Mouse (Mus musculus): ENCODE measurements around the gene Farsb.
"Not testable (repeated sequence)": the region's sequence is repeated elsewhere in the genome, so short reads cannot be mapped to it uniquely, and the experiment has no call there.

The Farsb gene

DNA sequence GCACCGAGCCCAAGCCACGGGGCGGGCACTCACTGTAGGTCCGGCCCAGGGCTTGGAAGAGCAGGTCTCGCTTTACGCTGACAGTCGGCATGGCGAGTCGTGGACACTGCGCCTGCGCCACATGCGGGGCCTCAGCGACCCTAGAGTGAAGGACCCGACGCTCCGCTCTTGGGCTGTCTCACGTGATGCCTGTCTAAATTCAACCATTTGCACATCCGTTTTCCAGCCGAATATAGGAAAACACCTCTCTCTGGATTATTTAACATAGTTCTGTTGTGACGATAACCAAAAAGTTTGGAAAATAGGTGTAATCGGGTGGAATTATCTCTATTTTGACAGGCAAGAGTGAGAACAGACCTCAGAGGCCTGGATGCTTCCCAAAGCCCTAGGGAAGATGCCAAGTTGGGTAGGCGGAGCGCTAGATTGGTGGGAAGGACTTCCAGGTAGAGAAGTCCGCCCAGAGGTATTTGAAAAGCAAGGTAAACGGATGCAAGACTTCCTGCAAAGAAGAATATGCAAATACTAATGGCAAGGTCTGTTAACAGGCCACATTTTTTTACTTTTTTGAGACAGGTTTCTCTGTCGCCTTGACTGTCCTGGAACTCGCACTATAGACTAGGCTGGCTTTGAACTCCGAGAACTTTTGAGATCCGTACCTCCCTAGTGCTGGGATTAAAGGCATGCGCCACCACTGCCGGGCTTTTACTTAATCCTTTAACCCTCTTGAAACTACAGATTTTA is at the start of gene Farsb:
Gene Farsb (minus strand): TSS at position 146 of the 741 bp plus-strand sequence.
- peak; percentile 96 for DNase-seq (ENCODE audit: low read depth, low spot score)

DNA sequence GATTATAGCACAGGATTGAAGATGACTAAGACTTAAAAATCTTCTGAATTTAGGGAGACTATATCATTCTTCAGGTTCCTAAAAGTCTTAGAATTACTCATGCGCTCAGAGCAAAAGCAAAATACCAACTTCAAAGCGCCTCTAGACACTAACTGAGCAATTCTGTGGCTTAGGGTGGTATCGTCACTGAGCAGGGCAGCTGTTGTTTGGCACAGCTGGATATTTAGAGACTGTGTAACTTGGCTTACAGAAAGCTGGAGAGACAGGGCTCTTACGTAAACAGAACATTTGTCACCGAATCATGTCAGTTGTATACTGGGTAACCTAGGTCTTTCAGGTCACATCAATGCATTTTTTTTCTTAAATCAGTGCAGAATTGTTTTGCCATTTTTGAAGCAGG is 49.7 kb upstream of the Farsb start:
- peak; percentile 48 for DNase-seq (ENCODE audit: low read depth, low spot score)

GRCm38 (mm10) chr1:78537494-78538010 is 48.9 kb upstream of the Farsb start:
- peak; percentile 94 for DNase-seq (ENCODE audit: low read depth, low spot score)

DNA sequence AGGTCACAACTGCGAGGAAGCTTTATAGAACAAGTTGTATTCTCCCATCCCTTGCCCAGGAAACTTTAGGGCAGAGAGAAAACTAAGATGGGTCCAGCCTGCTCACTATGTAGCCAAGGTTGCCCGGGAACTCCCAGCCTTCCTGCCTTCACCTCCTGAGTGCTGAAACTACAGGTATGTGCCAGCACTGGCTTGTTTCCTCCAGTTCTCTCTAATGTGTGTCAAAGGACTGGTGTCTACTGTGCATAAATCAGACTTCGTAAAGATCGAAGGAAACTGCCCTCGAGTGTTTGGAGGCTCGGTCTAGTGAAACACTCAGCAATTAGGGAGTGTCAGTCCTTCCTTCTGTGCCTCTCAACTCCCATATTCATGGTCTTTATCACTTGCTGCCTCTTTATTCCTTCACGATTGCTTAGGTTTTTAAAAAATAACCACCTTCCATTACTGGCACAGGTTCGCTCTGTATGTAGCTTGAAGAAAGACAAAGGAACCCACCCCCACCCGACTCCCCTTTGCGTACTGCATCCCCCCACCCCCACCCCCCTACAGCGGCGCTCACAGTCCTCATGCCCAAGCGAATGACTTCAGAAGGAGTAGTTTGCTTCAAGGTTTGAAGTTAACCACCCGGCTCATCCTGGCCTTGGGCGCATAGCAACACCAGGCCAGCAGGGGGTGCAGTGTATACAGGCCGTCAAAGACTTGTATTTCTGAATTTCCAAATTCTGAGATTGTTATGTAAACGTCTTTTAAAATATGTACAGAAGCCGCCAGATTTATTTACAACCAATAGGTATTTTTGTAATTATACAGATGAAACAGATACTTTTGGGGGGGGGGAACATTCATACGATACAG is 47.8 kb upstream of the Farsb start:
- peak; percentile 86 for DNase-seq (ENCODE audit: low read depth, low spot score)

DNA sequence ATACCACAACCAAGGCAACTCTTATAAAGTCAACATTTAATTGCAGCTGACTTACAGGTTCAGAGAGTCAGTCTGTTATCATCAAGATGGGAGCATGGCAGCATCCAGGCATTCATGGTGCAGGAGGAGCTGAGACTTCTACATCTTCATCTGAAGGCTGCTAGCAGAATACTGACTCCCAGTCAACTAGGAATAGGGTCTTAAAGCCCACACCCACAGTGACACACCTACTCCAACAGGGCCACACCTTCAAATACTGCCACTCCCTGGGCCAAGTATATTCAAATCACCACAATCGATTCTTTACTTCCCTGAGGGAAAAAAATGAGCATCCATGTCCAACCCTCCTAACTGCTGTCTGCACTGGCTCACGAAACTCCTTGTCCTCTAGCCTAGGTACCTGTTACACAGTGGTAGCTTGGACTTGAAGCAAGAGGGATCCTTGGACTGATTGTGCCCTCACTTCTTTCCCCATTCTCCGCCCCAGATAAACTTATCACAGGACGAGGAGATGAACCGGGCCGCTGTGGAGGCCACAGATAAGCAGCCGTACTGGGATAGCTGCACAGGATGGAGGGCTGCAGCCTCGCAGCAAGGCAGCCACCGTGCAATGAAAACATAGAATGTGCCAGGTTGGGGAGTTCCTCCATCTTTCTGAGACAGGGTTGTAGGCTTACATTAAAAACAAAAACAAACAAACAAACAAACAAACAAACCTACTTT is 45.9 kb upstream of the Farsb start:
- DNase-seq (ENCODE audit: low read depth, low spot score), result no peak

DNA sequence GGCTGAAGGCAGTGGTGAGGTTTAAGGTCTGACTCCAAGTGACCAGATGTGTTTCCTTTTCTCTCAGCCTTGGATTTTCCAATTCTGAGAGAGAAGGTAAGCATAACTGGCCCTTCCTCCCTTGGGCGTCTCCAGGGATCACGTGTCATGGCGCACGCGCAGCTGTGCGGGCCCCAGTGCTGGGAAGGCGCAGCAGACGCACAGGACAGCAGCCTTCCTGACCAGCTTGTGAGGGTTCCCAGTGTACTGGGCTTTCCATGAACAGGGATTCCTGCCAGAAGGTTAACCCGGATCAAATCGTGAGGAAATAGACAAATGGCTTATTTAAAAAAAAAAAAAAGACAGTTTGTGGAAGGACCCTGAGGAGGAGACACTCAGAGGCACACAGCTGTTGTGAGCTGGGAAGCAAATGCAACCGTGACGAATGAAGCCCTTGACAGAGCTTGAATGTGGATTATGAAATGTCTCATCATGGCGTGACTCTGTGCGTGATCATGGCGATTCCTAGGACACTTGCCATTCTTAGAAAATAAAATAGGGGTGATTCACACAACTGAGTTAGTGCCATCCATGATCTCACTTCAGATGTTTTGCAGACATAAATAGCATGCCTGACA is 43.6 kb upstream of the Farsb start:
- no peak for DNase-seq (ENCODE audit: low read depth, low spot score)

DNA sequence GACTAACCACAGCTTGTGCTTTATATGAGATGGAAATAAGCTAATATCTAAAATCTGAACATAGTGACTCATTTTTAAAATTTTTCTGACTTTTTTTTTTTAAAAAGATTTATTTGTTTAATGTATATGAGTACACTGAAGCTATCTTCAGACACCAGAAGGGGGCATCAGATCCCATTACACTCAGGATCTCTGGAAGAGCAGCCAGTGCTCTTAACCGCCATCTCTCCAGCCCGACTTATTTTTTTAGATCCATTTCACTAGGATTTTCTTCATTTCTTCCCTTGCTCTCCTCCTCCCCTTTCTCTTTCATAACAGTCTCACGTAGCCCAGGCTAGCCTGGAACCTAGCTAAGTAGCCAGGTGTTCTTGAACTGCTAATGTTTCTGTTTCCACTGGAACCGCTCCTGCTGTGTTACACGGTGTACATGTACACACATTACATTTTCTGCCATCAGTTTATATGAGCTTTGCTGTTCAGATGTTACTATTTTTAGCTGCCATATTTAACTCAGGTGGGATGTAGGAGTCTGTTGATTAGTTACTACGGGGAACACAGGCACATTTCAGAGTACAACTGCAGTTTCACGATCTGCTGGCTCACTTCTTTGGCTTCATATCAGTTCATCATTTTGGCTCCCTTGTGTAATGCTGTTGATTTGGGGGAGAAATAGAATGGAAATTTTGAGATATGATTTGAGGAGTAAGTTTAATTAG is 42.0 kb upstream of the Farsb start:
- no peak for DNase-seq (ENCODE audit: low read depth, low spot score)

DNA sequence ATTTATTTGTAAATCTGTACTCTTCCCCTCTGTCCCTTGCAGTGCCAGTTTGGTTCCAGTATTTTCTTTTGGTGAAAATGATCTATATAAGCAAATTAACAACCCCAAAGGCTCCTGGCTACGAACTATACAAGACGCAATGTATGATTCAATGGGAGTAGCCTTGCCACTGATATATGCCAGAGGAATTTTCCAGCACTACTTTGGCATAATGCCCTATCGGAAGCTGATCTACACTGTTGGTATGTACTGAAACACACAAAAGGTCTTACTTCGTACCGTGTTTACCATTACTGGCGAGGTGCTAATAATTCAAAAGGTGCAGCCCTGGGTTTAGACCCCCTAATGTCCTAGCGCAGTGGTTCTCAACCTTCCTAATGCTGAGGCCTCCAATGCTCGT is 40.3 kb upstream of the Farsb start:
- no peak for DNase-seq (ENCODE audit: low read depth, low spot score)

- DNase-seq (ENCODE audit: low read depth, low spot score), result no peak
These were observed 39.7 kb upstream of the Farsb start for GRCm38 (mm10) chr1:78528356-78528755.

- peak; percentile 75 for DNase-seq (ENCODE audit: low read depth, low spot score)
These were observed 36.6 kb upstream of the Farsb start for GRCm38 (mm10) chr1:78525189-78525886.

- no peak for DNase-seq (ENCODE audit: low read depth, low spot score)
These were observed 30.2 kb upstream of the Farsb start for GRCm38 (mm10) chr1:78518907-78519306.

GRCm38 (mm10) chr1:78512756-78513155 is 24.1 kb upstream of the Farsb start:
- no peak for DNase-seq (ENCODE audit: low read depth, low spot score)

DNA sequence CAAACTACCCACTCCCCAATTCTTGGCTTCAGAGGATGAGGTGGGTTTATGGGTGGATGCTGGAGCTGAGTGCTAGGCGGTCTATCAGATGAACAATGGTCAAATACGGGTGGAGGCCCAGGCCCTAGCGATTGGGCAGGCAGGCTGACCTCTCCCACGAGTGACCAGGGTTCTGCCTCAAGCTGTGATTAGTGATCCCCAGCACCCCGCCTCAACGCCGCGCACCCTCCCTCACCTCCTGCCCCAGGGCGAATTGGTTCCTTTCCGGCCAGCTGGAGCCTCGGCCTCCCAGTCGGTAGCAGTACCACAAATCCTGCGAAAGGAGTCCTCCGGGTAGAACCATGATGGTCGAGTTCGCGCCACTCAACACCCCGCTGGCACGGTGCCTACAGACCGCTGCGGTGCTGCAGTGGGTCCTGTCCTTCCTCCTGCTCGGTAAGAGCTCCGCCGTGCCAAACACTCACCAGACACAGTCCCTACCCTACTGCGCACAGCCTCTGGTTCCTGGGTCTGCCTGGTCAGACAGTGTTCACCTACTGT is 23.0 kb upstream of the Farsb start, which contains the start of gene BC035947:
Gene BC035947 (minus strand): TSS at position 538 of the 540 bp plus-strand sequence.
- no peak for DNase-seq (ENCODE audit: low read depth, low spot score)

DNA sequence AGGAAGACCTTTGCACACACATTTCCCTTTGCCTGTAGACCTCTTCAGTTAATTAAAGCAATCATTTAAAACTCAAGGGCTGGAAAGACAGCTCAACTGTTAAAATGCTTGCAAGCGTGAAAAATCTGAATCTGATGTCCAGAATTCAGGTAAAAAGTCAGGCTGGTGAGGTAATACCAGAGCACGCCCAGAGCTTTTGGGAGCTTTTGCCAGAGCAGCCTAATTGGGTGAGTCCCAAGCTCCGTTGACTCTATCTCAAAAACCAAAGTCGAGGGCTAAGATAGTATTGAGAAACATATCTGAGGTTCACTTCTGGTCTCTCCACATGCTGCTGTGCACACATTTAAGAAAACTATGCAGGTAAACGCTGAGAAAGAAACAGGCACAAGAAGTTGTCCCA is 22.2 kb upstream of the Farsb start, which contains the start of gene Mogat1:
Gene Mogat1 (plus strand): TSS at position 130 of the 400 bp plus-strand sequence.
- no peak for DNase-seq (ENCODE audit: low read depth, low spot score)

DNA sequence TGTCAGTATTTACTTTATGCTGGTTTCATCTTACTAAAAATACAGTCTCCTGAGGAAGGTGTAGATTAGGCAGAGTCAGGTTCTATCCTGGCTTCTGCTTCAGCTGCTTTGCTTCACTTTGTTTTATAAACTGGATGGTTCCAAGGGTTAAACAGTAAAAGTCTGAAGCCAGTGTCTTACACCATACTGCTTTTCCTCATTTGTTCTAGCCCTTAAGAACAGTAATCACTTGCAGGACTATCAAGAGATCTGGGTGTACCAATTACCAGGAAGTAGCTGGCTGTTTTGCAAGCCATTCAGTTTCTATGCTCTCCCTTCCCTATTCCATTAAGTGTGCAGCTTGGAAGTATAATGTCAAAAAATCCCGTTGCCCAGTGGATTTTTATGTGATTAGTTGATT is 18.4 kb upstream of the Farsb start:
- DNase-seq (ENCODE audit: low read depth, low spot score), result no peak

GRCm38 (mm10) chr1:78502527-78502926 is 13.8 kb upstream of the Farsb start:
- DNase-seq (ENCODE audit: low read depth, low spot score), result no peak

DNA sequence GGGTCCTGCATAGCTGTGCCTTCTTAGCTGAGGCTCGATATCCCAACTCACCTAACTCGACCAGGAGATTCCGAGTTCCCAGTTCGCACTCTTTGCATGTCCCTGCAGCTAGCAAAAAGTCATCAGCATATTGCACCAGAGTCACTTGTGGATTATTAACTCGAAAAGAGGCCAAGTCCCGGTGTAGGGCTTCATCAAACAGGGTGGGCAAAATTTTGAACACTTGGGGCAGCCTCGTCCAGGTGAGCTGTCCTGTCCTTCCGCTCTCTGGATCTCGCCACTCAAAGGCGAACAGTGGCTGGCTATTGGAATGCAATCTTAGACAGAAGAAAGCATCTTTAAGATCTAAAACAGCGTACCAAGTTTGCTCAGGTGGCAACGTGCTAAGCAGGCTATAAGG is 13.2 kb upstream of the Farsb start:
- not testable (repeated sequence) for DNase-seq (ENCODE audit: low read depth, low spot score)

DNA sequence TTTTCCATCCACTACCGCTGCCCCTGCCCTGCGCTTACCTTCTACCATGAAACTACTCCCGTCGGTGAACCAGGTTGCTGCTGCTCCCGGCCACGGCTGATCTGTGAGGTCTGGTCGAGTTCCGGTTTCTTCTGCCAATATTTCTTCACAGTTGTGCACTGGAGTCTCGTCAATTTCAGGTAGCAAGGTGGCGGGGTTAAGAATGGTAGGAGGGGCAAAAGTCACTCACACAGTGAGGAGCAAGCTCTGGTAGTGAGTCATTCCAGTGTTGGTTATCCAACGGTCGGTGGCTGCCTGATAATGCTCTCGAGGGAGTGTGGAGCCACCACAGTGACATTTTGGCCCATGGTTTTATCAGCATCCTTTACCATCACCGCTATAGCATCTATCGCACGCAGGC is 12.3 kb upstream of the Farsb start:
- no peak for DNase-seq (ENCODE audit: low read depth, low spot score)

DNA sequence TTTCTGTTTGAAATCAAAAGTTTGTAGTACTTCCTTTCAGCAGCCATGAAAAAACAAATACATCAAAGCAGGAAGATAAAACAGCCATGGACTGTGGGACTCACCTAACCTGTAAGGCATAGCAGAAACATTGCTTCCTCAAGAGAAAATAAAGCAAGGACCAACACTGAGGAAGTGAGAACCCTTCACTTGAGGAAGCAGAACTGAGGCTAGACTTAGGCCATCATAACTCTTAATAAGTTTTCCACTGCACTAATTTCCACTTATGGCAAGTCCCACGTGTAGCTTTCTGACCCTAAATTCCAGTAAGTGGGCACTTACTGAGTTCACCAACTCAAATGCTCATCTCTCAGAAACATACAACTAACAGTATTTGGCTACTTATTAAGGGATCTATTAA is 1.4 kb upstream of the Farsb start:
- peak; percentile 65 for DNase-seq (ENCODE audit: low read depth, low spot score)

- DNase-seq (ENCODE audit: low read depth, low spot score), result no peak
These were observed 308 bp downstream of the Farsb start for GRCm38 (mm10) chr1:78488427-78488751.

All from A20 (cell line).